Mouse (Mus musculus) liver, embryonic 12.5 days (tissue): ENCODE measurements at regions not wholly inside any gene's neighbourhood (a gene's known extent, or its start where the extent isn't known, plus 50 kb on each side); places are given as distances from the start of the nearest gene placed in this dataset.

ENCODE experiments used
- ATAC-seq: fragments of 200-750 bp; cut with Nextera tagmentation; 2 replicates; pipeline ENCODE4 v1.8.0; 2017; ENCODE audit warnings: moderate number of reproducible peaks, mild to moderate bottlenecking, moderate library complexity
- H3K27ac ChIP-seq: fragments of 300-500 bp; sonication (generic); 2 replicates; pipeline ENCODE4 v1.5.1; 2016; ENCODE audit warnings: mild to moderate bottlenecking
- H3K27me3 ChIP-seq: fragments of 300-500 bp; sonication (generic); replicated peaks from 2 replicates; pipeline ENCODE4 v1.6.1; 2016; ENCODE audit warnings: mild to moderate bottlenecking, moderate library complexity
- H3K36me3 ChIP-seq: fragments of 300-500 bp; sonication (generic); 2 replicates; pipeline ENCODE4 v1.6.1; 2016; ENCODE audit warnings: mild to moderate bottlenecking, moderate library complexity
- H3K4me1 ChIP-seq: fragments of 300-500 bp; sonication (generic); 2 replicates; pipeline ENCODE4 v1.6.1; 2016
- H3K4me2 ChIP-seq: fragments of 300-500 bp; sonication (generic); 2 replicates; pipeline ENCODE4 v1.6.1; 2016; ENCODE audit warnings: mild to moderate bottlenecking, moderate library complexity
- H3K4me3 ChIP-seq: fragments of 300-500 bp; sonication (generic); 2 replicates; pipeline ENCODE4 v1.5.1; 2016; ENCODE audit warnings: mild to moderate bottlenecking, moderate library complexity
- H3K9ac ChIP-seq: fragments of 300-500 bp; sonication (generic); 2 replicates; pipeline ENCODE4 v1.6.1; 2016; ENCODE audit warnings: mild to moderate bottlenecking, moderate library complexity
- H3K9me3 ChIP-seq: fragments of 300-500 bp; sonication (generic); replicated peaks from 2 replicates; pipeline ENCODE4 v1.6.1; 2016; ENCODE audit warnings: mild to moderate bottlenecking, moderate library complexity
- WGBS: fragments of 180-500 bp; shearing (Covaris S2); methylation state at CpG from one replicate; pipeline ENCODE4 v1.1.7; 2016; ENCODE audit not compliant: insufficient replicate concordance; 5-methylcytosine and 5-hydroxymethylcytosine counted together

DNA sequence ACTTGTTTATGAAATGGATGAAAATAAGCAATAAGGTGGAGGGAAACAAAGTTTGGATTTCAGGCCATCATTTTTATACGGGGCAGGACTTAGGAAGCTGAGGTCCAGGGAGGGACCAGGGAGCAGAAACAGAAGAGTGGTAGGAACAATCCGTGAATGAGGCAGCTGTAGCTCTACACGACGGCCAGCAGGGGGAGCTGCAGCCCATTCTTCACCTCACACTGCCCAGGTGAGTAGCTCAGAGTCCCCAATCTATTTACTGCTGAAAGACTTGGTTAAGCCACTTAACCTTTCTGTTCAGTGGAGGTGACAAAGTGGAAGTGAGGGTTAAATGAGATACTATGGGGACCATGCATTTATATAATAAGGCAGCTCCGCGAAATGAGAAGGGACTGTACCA, 225.7 kb downstream of the Gm45692 start:
- H3K27me3 ChIP-seq: 0 out of 2 replicates have a peak, but pooled peaks cover under 1% of the 10 kb centered on the region
- H3K4me1 ChIP-seq: no peaks in the 10 kb centered on the region
- no peak overlapping the region for H3K9ac ChIP-seq
- no peak for ATAC-seq
- no peak overlapping the region for H3K4me2 ChIP-seq
- WGBS: 25% methylated on average over 6 of the region's 6 CpGs
- no peak overlapping the region for H3K4me3 ChIP-seq
- no peaks in the 10 kb centered on the region for H3K9me3 ChIP-seq
- no peak overlapping the region for H3K27ac ChIP-seq
- no peaks in the 10 kb centered on the region for H3K36me3 ChIP-seq

DNA sequence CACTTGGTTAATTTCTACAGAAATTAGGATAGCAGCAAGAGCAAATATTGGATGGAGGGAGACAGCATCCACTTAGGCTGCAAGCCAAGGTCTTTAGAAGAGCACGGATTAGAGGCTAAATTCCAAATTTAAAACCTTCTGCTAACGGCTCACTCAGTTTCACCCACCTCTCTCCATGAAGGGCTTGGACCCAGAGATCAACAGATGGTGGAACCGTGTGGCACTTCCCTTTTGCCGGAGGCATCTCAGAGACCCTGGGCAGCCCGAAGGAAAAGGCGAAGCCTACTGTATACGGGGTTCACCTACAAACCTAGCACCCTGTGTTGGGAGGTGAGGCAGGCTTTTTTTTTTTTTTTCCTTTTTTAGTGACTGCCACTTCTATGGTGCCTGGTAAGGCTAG, 229.9 kb downstream of the Gm45692 start:
- H3K27me3 ChIP-seq: no peaks in the 10 kb centered on the region
- no peak overlapping the region for H3K4me2 ChIP-seq
- H3K4me1 ChIP-seq: no peaks in the 10 kb centered on the region
- H3K4me3 ChIP-seq: no peak overlapping the region
- no peak overlapping the region for H3K27ac ChIP-seq
- no peak for ATAC-seq
- WGBS: 75% methylated on average over 7 of the region's 7 CpGs
- H3K9ac ChIP-seq: no peak overlapping the region
- H3K36me3 ChIP-seq: no peaks in the 10 kb centered on the region
- no peaks in the 10 kb centered on the region for H3K9me3 ChIP-seq

DNA sequence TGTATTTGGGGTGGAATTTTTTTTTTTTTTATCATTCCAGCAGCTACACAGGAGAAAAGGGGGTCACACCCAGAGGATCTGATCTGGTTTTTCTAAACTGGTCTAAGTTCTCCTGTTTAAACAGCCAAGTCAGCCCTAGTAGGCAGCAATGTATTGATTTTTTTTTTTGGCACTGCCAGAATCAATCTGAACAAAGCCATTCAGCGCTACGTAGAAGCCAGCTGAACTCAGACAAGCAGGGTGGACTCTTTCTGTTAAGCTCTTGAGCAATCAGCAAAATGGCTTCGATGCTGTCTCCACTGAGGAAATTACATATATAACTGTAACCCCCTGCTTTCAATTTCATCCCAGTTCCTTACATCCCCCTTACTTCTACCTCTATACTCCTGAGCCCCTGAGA, 230.5 kb downstream of the Gm45692 start:
- no peak overlapping the region for H3K9ac ChIP-seq
- H3K36me3 ChIP-seq: no peaks in the 10 kb centered on the region
- no peak overlapping the region for H3K27ac ChIP-seq
- H3K9me3 ChIP-seq: no peaks in the 10 kb centered on the region
- H3K4me3 ChIP-seq: no peak overlapping the region
- H3K27me3 ChIP-seq: no peaks in the 10 kb centered on the region
- no peak for ATAC-seq
- no peaks in the 10 kb centered on the region for H3K4me1 ChIP-seq
- H3K4me2 ChIP-seq: no peak overlapping the region
- WGBS: 75% methylated on average over 3 of the region's 3 CpGs

DNA sequence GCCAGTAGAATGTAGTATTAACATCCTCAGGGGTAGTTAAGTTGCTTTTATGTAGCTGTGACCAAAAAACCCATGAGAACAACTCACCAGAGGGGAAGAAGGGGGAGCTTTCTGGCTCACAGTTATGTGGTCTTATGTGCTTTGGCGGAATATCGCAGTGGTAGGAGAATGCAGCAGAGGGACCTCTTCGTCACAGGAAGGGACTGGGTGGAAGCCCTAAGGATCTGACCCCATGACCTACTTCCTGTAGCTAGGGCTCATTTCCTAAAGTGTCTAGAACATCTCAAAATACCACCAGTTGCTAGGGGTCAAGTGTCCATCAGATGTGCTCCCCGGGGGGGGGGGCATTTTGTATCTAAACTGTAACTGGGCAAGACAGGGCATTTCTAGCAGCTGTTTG, 231.3 kb downstream of the Gm45692 start:
- no peak for ATAC-seq
- Histone ChIP-seq H3K9me3 (no peaks in the 10 kb centered on the region), H3K9ac (no peak overlapping the region), H3K4me3 (no peak overlapping the region), H3K36me3 (no peaks in the 10 kb centered on the region), H3K4me2 (no peak overlapping the region), H3K27me3 (no peaks in the 10 kb centered on the region), H3K4me1 (no peaks in the 10 kb centered on the region), H3K27ac (no peak overlapping the region)
- 58% methylated on average over 4 of the region's 4 CpGs for WGBS

DNA sequence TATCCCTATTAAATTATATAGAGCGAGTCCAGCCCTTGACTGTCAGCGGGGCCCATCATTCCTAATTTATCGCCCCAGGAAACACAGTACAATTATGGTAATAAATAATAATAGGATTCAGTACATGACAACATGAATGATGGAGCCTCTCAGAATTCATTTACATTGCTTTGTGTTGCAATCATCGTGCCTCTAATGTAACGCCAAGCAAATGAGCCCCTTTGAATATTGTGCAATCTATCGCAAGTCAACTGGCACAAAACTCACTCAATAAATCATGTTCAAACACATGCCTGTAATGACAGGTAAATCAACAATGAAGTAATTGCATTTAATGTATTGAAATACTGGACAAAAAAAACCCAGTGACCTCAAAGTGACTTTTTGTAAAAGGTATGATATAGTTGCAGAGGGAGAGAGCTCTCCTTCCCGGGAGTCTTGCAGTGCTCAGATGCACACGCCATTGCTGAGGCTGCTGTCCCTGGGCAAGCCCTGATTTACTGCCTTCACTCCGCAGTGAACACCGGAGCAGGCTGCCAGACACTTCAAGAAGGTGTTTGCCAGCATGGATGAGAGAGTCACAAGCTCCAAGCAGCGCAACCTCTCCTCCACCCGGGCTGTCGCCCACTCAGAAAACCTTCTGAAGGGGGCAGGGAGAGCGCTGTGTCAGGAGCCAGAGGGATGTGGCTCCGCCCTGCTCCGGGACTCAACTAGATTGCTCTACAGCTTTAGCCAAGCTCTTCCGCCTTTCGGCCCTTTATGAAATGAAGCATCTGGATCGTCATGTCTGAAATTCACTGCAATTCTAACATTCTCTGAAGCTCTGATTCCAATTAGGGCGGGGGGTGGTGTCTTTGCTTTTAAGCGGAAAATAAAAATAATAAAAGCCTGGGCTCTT, 232.6 kb downstream of the Gm45692 start:
- ATAC-seq: no peak
- H3K4me3 ChIP-seq: no peak overlapping the region
- peak overlapping the region; percentile 27 for H3K4me2 ChIP-seq
- H3K9ac ChIP-seq: no peak overlapping the region
- H3K27me3 ChIP-seq: no peaks in the 10 kb centered on the region
- no peaks in the 10 kb centered on the region for H3K36me3 ChIP-seq
- no peaks in the 10 kb centered on the region for H3K4me1 ChIP-seq
- no peaks in the 10 kb centered on the region for H3K9me3 ChIP-seq
- 58% methylated on average over 21 of the region's 21 CpGs for WGBS
- H3K27ac ChIP-seq: no peak overlapping the region

DNA sequence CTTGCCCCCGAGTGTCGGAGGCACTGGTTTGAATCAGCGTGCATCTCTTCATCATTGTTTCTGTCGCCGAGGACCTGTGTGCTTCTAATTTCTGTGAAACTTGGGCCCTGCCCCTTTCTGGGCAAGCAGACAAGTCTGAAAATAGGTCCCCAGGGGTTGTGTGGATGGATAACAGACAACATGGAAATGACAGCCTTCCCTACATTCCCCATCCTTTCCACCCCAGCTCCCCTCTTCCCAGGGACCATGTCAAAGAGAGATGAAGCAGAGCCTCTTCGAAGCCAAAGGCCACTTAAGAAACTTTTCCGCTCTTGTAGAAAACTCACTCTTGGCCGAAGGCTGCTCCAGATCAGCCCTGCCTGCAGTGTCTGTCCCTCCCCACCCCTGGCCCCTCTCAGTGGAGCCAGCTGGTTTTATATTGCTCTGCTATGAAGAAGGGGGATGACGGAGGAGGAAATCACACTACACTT, 233.2 kb downstream of the Gm45692 start:
- Histone ChIP-seq H3K4me1 (no peaks in the 10 kb centered on the region), H3K4me2 (no peak overlapping the region), H3K9me3 (no peaks in the 10 kb centered on the region), H3K27ac (no peak overlapping the region), H3K4me3 (no peak overlapping the region), H3K9ac (no peak overlapping the region), H3K27me3 (no peaks in the 10 kb centered on the region), H3K36me3 (no peaks in the 10 kb centered on the region)
- no peak for ATAC-seq
- 66% methylated on average over 9 of the region's 9 CpGs for WGBS

DNA sequence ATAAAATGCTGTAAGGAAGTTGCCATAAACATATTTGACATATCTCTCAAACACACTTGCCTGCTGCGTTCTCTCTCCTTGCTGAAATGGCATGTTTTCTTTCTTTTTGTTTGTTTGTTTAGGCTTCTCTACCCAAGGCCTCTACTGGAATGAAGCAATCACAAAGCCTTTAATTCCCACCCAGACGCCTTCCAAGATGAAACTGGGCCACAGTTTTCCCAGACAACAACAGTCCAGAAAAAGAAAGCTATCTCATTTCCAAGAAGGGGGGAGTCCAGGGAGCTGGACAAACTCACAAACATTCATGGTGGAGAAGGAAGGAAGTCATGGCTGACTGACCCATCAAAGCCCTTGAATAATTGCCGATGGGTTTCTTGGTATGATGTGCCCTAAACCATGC, 234.1 kb downstream of the Gm45692 start:
- Histone ChIP-seq H3K9me3 (no peaks in the 10 kb centered on the region), H3K4me2 (no peak overlapping the region), H3K27me3 (no peaks in the 10 kb centered on the region), H3K9ac (no peak overlapping the region), H3K4me3 (no peak overlapping the region), H3K27ac (no peak overlapping the region), H3K4me1 (no peaks in the 10 kb centered on the region), H3K36me3 (no peaks in the 10 kb centered on the region)
- 54% methylated on average over 3 of the region's 3 CpGs for WGBS
- ATAC-seq: no peak

DNA sequence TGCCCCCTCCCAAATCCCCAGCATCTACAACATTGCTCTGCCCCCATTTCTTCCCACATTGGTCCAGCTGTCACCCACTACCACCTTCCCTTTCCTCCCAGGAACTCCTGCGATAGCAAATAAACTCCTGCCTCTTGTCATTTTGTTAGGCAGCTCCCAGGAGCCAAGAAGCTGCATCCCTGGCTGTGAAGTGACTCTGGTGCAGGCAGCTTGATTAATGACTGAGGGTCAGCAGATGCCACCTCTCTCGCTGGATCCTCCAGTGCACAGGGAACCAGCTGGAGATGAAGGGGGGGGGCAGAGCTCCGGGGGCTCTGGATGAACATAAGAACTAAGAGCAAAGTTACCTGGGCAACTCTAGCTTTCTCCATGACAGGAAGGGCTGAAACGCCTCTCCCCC, 235.2 kb downstream of the Gm45692 start:
- H3K27me3 ChIP-seq: no peaks in the 10 kb centered on the region
- H3K36me3 ChIP-seq: no peaks in the 10 kb centered on the region
- no peak overlapping the region for H3K27ac ChIP-seq
- H3K9ac ChIP-seq: no peak overlapping the region
- 48% methylated on average over 4 of the region's 4 CpGs for WGBS
- H3K4me2 ChIP-seq: no peak overlapping the region
- H3K4me1 ChIP-seq: no peaks in the 10 kb centered on the region
- H3K4me3 ChIP-seq: no peak overlapping the region
- no peaks in the 10 kb centered on the region for H3K9me3 ChIP-seq
- no peak for ATAC-seq

DNA sequence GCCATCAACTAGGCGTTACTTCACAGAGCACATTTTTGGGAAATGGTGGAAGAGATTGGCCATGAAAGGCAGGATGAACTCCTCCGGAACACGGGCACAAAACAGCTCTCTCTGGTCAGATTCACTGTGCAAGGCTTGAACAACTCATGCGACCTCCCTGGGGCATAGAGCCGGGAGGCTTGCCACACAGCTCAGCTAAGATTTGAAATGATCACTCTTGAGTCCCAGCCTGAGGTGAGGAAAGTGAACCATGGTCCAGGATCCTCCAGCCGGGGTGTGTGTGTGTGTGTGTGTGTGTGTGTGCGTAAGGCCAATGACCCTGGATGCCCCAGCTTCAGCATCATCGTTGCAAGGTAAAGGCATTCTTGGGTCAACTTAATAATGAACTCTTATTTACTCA, 237.5 kb downstream of the Gm45692 start:
- no peaks in the 10 kb centered on the region for H3K27me3 ChIP-seq
- no peak overlapping the region for H3K4me2 ChIP-seq
- no peaks in the 10 kb centered on the region for H3K4me1 ChIP-seq
- H3K9ac ChIP-seq: no peak overlapping the region
- no peaks in the 10 kb centered on the region for H3K9me3 ChIP-seq
- no peak overlapping the region for H3K27ac ChIP-seq
- WGBS: 71% methylated on average over 8 of the region's 8 CpGs
- no peak for ATAC-seq
- no peak overlapping the region for H3K4me3 ChIP-seq
- H3K36me3 ChIP-seq: no peaks in the 10 kb centered on the region

DNA sequence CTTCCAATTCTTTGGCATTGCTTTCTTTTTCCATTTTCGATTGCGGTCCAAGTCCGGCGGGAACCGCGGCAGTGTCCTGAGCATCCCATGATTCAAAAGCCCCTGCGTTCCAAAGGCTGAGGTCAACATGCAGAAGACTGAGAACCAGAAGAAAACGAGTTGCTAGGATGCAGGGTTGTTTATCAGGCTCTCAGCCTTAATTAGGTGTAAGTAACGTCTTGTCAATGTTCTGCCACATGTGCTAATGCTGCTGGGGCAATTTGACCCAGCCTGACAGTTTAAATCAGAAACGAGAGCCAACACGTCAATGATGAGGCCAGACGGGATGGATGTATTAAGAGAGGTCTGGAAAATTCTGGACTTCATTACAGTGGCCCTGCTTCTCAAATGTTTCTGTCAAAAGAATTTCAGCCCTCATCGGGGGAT, 239.4 kb downstream of the Gm45692 start:
- no peaks in the 10 kb centered on the region for H3K9me3 ChIP-seq
- H3K27me3 ChIP-seq: no peaks in the 10 kb centered on the region
- H3K4me3 ChIP-seq: no peak overlapping the region
- H3K9ac ChIP-seq: no peak overlapping the region
- no peak overlapping the region for H3K27ac ChIP-seq
- H3K36me3 ChIP-seq: no peaks in the 10 kb centered on the region
- ATAC-seq: no peak
- H3K4me1 ChIP-seq: no peaks in the 10 kb centered on the region
- no peak overlapping the region for H3K4me2 ChIP-seq
- 64% methylated on average over 13 of the region's 13 CpGs for WGBS

DNA sequence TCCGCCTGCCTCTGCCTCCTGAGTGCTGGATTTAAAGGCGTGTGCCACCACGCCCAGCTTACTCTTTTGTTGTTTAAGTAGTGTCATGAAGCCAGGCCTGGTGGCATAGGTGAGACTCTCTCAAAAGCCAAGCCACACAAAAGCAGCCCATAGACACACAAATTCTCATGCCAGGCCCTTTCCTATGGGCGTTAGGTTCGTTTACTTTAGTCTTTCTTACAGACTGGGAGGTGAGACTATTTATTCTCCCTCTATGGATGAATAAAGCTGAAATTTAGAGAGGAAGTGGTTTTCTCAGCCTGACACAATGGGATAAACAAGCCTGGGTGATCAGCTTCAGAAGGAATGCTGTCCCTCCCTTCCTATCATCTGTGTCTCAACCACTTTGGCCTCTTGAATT, 243.0 kb downstream of the Gm45692 start:
- H3K27ac ChIP-seq: no peak overlapping the region
- no peaks in the 10 kb centered on the region for H3K27me3 ChIP-seq
- H3K9ac ChIP-seq: no peak overlapping the region
- no peaks in the 10 kb centered on the region for H3K9me3 ChIP-seq
- H3K4me1 ChIP-seq: no peaks in the 10 kb centered on the region
- H3K36me3 ChIP-seq: no peaks in the 10 kb centered on the region
- ATAC-seq: no peak
- H3K4me2 ChIP-seq: no peak overlapping the region
- 55% methylated on average over 5 of the region's 5 CpGs for WGBS
- H3K4me3 ChIP-seq: no peak overlapping the region

DNA sequence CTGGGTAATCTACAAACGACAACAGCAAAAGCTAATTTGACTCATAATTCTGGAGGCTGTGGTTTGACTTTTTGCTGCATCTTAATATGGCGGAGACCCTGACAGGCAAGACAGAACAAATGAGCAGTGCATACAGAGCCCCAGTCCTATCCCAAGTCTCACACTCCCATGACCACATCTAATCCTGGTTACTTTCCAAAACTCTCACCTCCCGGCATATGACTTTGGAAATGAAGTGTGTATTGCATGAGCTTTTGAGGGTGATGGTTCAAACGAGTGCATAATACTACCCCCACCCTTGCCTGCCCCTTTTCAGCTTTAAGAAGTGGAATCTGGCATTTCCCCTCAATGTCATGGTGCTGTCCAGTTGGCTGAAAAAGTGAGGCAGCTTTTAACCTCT, 244.3 kb downstream of the Gm45692 start:
- no peak overlapping the region for H3K9ac ChIP-seq
- 61% methylated on average over 4 of the region's 4 CpGs for WGBS
- no peak overlapping the region for H3K4me2 ChIP-seq
- no peak for ATAC-seq
- H3K4me3 ChIP-seq: no peak overlapping the region
- no peaks in the 10 kb centered on the region for H3K9me3 ChIP-seq
- no peaks in the 10 kb centered on the region for H3K4me1 ChIP-seq
- H3K36me3 ChIP-seq: no peaks in the 10 kb centered on the region
- no peaks in the 10 kb centered on the region for H3K27me3 ChIP-seq
- no peak overlapping the region for H3K27ac ChIP-seq

DNA sequence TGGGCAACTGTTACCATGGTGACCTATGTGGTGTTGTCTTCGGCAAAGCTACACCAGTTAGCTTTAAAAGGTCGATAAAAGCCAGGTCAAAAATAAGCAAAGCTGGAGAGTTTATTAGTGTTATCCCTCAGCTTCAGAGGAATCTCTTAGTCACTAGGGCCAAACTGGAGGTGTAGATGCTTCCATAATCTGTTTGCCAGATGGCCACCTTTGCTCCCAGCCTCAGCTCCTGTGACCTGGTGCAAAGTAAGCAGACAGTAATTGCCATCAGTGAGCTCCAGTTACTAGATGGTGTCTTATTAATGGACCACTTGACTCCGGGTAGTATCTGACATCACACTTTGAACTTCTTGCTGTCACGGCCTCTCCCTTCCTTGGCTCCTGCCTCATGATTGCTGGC, 245.3 kb downstream of the Gm45692 start:
- Histone ChIP-seq H3K27ac (no peak overlapping the region), H3K4me1 (no peaks in the 10 kb centered on the region), H3K9ac (no peak overlapping the region), H3K27me3 (no peaks in the 10 kb centered on the region), H3K9me3 (no peaks in the 10 kb centered on the region), H3K4me3 (no peak overlapping the region), H3K36me3 (no peaks in the 10 kb centered on the region), H3K4me2 (no peak overlapping the region)
- WGBS: 56% methylated on average over 4 of the region's 4 CpGs
- no peak for ATAC-seq
